8 mouse cellular contexts compared by ENCODE assay signal in genomic region chr11:119943428-119943988, GRCm38 (mm10). TPM values are rescaled to one million over a fixed set of nuclear protein-coding genes. Genes with fewer than 3 reads are reported as not detected.
DNase-seq lines count a peak whose midpoint lies in the region; ATAC-seq lines count a peak whose summit lies in the region.

No protein-coding gene starts in this region.

- 6% methylated on average over 32 of the region's 32 CpGs for WGBS in hindbrain, embryonic 12.5 days
- WGBS in liver, embryonic 16.5 days (ENCODE audit: insufficient replicate concordance), result 3% methylated on average over 31 of the region's 32 CpGs

- H3K4me3 ChIP-seq in hindbrain, embryonic 12.5 days, result peak overlapping the region; percentile 69
- H3K4me3 ChIP-seq in liver, embryonic 16.5 days (ENCODE audit: low read depth, low read length), result peak overlapping the region; percentile 69

- H3K27me3 ChIP-seq in hindbrain, embryonic 12.5 days, result peaks cover 21% of the 10 kb centered on the region
- peaks cover 41% of the 10 kb centered on the region for H3K27me3 ChIP-seq in liver, embryonic 16.5 days (ENCODE audit: control insufficient read depth, insufficient read depth, low read depth, low read length)

- peak; percentile 17 for ATAC-seq in hindbrain, embryonic 12.5 days (ENCODE audit: low FRiP score)
- ATAC-seq in liver, embryonic 16.5 days (ENCODE audit: low read depth), result no peak

- peak overlapping the region; percentile 84 for H3K4me2 ChIP-seq in hindbrain, embryonic 12.5 days (replicated peaks)
- H3K4me2 ChIP-seq in liver, embryonic 16.5 days (ENCODE audit: low read depth, low read length), result peak overlapping the region; percentile 91

- no peak overlapping the region for H3K27ac ChIP-seq in hindbrain, embryonic 12.5 days
- H3K27ac ChIP-seq in liver, embryonic 16.5 days (ENCODE audit: low read length), result no peak overlapping the region

- DNase-seq in kidney, adult 18-20 months, result peak; percentile 56
- no peak for DNase-seq in kidney, postnatal 14 days
- peak; percentile 61 for DNase-seq in CD4-positive, CD25-positive, alpha-beta regulatory T cell, adult 2 months (ENCODE audit: low read depth, low spot score)
- DNase-seq in cerebellum, adult 9-10 months, result peak; percentile 74
- DNase-seq in spleen, postnatal 10 days (ENCODE audit: low spot score in 2 of 2), result peak; percentile 42 to 53
- DNase-seq in adrenal gland, postnatal 14 days, result no peak

- no peaks in the 10 kb centered on the region for H3K36me3 ChIP-seq in hindbrain, embryonic 12.5 days
- H3K36me3 ChIP-seq in liver, embryonic 16.5 days (ENCODE audit: control insufficient read depth, insufficient read depth), result no peaks in the 10 kb centered on the region

- H3K4me1 ChIP-seq in hindbrain, embryonic 12.5 days, result peaks cover 49% of the 10 kb centered on the region
- H3K4me1 ChIP-seq in liver, embryonic 16.5 days (ENCODE audit: control insufficient read depth, low read depth, low read length), result peaks cover 36% of the 10 kb centered on the region

- H3K9ac ChIP-seq in hindbrain, embryonic 12.5 days, result peak overlapping the region; percentile 62
- peak overlapping the region; percentile 70 for H3K9ac ChIP-seq in liver, embryonic 16.5 days (ENCODE audit: low read depth, low read length)

- H3K9me3 ChIP-seq in hindbrain, embryonic 12.5 days (replicated peaks), result no peaks in the 10 kb centered on the region
- H3K9me3 ChIP-seq in liver, embryonic 16.5 days (replicated peaks; ENCODE audit: control insufficient read depth, low read length), result no peaks in the 10 kb centered on the region

RNA-seq across cellular contexts. Expression of gene Baiap2, which starts 0.9 kb away (rescaled TPM):
- 10.6 TPM in 2 replicates for polyA plus RNA-seq in hindbrain, embryonic 12.5 days (2016; fragmentation: Nextera tagmentation; extraction: Ambion mirVana)
- 8.1 and 10.1 TPM in 2 replicates for polyA plus RNA-seq in liver, embryonic 16.5 days (2015; fragmentation: Nextera tagmentation; extraction: Ambion mirVana)
- 20.8 TPM in 2 replicates for total RNA-seq in adrenal gland, postnatal 14 days (2021)

RNA-seq across cellular contexts. Expression of gene Chmp6, which starts 30.3 kb away (rescaled TPM):
- 91.7 and 99.3 TPM in 2 replicates for polyA plus RNA-seq in hindbrain, embryonic 12.5 days (2016; fragmentation: Nextera tagmentation; extraction: Ambion mirVana)
- 23.5 and 25.4 TPM in 2 replicates for polyA plus RNA-seq in liver, embryonic 16.5 days (2015; fragmentation: Nextera tagmentation; extraction: Ambion mirVana)
- 31.0 and 37.3 TPM in 2 replicates for total RNA-seq in adrenal gland, postnatal 14 days (2021)

Comparison
In these comparisons a context has a peak if more than half of its experiments do, and no peak if none do; other contexts are left out.
1. DNase-seq: peak in kidney, adult 18-20 months (single experiment), CD4-positive, CD25-positive, alpha-beta regulatory T cell, adult 2 months (single experiment), cerebellum, adult 9-10 months (single experiment) and spleen, postnatal 10 days (2 of 2); none in kidney, postnatal 14 days (single experiment) and adrenal gland, postnatal 14 days (single experiment).